Mouse (Mus musculus) T-helper 17 cell (primary cell): ENCODE data around the gene Gm3460.
"Not testable (repeated sequence)": the region's sequence is repeated elsewhere in the genome, so short reads cannot be mapped to it uniquely, and the experiment has no call there.

Experiments used
- in situ Hi-C, 2 experiments: fragments of 300-600 bp; cut with MboI, MseI; formaldehyde crosslinking; loops; 1 replicate in 1 of 2; 2 replicates in 1 of 2; pipeline ENCODE4 v1.15.1; 2025; ENCODE audit warnings: high pct_unique_total_duplicates in 2 of 2

The Gm3460 gene

DNA sequence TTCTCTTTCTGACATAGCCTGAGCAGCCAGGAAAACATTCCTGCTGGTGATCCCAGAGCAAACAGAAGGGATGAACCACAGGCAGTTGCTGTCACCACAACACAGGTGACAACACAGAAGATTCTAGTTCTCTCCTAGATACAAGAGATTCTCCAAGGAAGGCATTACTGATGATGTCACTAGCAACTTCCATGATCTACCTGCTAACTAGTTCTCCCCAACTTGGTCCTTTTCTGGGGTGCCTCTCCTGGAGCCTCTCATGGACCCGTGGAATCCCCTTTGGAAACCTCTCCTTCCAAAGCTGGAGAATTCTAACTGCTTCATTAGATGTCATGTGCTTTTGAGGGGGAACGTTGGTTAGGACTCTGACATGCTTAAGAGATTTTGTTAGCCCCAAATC, at the start of gene Gm3460:
TSS of gene Gm3460 (minus strand) at position 101 of the 400 bp plus-strand sequence.
- in situ Hi-C loops: loop anchor here (25.0 kb wide), 2 partner anchors 335 to 690 kb away; partner anchors contain the start of genes Gm3411 (in 1 of the 2) and Gm3739 (in 1 of the 2)

DNA sequence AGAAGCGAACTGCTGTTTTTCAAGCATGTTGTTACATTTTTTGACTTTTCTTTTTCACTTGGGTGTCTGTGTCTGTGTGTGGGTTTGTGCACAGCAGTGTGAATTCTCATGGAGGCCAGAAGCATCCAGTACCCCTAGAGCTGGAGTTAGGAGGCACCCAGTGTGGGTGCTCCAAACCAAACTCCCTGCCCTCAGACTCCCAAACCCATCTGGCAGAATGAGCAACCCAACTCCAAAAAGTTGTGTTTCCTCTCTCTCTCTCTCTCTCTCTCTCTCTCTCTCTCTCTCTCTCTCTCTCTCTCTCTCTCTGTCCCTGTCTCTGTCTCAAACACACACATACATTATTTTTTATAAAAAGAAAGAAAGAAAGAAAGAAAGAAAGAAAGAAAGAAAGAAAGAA, 15.8 kb downstream of the Gm3460 start:
- in situ Hi-C loops: loop anchor here (5.0 to 25.0 kb wide), 6 partner anchors 319 to 1962 kb away; partner anchors contain the start of genes Gm3739 (in 2 of the 2) and Gm3411 (in 1 of the 2)

DNA sequence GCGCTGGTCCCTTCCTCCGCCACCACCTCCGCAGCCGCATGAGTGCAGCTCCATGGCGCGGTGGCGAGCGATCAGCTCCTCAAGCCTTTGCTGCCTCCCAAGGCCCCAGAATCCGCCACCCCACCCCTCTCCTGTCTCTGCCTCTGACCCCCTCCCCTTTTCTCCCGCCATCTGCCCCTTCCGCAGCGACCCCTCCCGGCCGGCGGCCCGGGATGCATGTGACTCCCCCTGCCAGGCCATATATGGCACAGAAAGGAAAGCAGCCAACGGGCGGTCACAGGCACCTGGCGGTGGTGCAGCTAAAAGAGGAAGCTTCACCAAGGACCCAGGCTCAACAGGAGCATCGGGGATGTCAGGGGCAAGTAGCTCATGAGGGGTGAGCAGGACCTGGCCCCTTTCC, 17.2 kb downstream of the Gm3460 start:
- in situ Hi-C loops: loop anchor here (5.0 to 25.0 kb wide), 6 partner anchors 318 to 1960 kb away; partner anchors contain the start of genes Gm3739 (in 2 of the 2) and Gm3411 (in 1 of the 2)

DNA sequence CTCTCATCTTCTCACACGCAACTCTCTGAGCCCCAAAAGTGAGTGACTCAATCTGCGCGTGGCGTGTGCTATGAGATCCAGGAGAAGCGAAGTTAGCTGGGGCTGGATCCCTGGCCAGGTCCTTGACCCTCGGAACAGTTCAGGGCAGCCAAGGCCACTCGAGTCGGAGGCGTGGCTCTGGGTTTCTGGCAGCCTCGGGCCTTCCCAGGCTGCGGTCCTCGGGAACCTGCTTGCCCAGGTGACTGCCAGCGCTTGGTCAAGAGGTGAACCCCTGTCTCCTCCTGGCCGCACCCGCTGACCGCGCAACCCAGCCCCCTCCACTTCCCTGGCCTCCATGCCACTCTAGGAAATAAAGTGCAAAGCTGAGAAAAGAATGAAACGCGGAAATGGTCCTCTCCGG, 17.7 kb downstream of the Gm3460 start:
- in situ Hi-C loops: loop anchor here (10.0 to 25.0 kb wide), 3 partner anchors 317 to 1960 kb away; partner anchors contain the start of genes Gm3411 (in 1 of the 2) and Gm3739 (in 1 of the 2)

DNA sequence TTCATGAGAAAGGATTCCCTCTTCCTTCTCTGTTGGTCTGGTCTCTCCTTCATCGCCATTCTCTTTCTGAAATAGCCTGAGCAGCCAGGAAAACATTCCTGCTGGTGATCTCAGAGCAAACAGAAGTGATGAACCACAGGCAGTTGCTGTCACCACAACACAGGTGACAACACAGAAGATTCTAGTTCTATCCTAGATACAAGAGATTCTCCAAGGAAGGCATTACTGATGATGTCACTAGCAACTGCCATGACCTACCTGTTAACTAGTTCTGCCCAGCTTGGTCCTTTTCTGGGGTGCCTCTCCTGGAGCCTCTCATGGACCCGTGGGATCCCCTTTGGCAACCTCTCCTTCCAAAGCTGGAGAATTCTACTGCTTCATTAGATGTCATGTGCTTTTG, 31.7 kb downstream of the Gm3460 start, which contains the start of gene Gm3629:
TSS of gene Gm3629 (minus strand) at position 101 of the 400 bp plus-strand sequence.
- in situ Hi-C loops: not testable (repeated sequence)
